Mouse (Mus musculus): Measurements from ENCODE around the gene Rab1a.

- no peak for TF ChIP-seq CTCF (IDR thresholded peaks at IDR 0.05; ENCODE audit: low read depth)
- no peak for TF ChIP-seq EP300 (IDR thresholded peaks at IDR 0.05; ENCODE audit: low read depth)
Observed at GRCm38 (mm10) chr11:20158879-20159278, 42.4 kb upstream of the Rab1a start.
